Mouse (Mus musculus): Measurements from ENCODE around the gene Taf7l.

Taf7l gene

DNA sequence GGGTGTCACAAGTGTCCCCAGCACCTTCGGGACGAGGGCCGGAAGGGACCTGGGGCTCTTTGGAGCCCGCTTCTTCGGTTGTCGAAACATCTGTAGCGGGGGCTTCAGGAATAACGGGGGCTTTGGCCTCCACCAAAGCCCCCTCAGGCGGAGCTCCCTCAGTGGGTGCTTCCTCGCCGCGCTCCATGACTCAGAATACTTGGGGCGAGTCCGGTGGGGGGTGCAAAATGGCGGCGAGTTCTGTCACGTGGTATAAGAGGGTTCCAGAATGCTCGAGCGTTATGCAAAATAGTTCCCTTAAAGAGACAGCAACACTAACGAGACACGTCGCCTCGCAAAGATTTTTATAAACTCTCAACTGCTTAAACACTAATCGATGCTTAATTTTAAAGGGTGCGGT, at the start of gene Taf7l:
Taf7l (minus strand) TSS at position 201 of the 400 bp plus-strand sequence.
- DNase-seq (ENCODE audit: low read depth, low spot score): no peak

DNA sequence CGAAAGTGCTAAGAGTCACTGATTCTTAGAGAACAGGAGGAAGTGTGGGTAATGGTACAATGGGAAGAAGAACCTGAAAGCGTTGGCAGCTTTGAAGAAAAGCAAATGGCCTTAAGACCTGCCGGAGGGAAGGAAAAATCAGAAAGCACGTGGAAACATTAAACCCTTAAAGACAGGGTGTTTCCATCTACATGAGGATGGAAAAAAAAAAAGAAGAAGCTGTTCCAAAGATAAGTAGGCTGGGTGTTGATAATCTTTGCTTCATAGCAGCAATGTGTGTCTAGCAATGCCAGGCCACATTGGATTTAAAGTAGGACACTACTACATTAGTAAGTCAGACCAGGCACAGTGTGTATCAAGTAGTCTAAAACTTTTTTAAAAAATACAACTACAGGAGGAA, 49.0 kb upstream of the Taf7l start:
- DNase-seq (ENCODE audit: low read depth, low spot score): no peak

DNA sequence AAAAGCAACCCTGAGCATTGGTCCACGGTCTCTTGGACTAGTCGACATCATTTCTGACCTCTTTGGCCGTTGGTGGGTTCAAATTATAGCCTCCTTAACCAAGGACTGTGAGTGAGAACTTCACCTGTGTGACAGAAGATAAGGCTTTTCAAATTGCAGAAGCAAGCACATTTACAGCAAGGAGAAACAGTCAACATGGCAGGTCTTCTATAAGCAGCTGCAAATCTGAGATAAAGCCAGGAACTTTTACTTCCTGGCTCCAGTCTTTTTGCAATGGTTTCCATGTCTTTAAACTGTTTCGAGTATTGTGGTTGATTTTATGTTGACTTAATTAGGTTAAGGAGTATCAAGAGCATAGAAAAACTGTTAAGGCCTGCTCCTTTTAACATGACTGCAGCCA, 47.5 kb upstream of the Taf7l start:
- DNase-seq (ENCODE audit: low read depth, low spot score): no peak

DNA sequence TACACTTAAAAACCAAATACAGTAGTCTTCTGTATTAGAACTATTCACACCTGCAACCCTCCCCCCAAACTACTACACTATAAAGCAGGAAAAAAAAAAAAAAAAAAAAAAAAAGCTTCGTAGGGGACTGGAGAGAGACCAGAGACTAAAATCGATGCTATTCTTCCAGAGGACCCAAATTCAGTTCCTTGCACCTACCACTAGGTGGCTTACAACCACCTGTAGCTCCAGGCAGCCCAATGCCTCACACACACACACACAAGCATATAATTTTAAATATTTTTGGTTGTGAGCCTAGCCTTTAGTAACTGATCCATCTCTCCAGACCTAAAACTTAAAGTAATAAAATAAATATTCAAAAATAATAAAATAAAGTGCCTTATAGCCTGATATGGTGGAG, 33.2 kb upstream of the Taf7l start:
- DNase-seq (ENCODE audit: low read depth, low spot score): no peak

DNA sequence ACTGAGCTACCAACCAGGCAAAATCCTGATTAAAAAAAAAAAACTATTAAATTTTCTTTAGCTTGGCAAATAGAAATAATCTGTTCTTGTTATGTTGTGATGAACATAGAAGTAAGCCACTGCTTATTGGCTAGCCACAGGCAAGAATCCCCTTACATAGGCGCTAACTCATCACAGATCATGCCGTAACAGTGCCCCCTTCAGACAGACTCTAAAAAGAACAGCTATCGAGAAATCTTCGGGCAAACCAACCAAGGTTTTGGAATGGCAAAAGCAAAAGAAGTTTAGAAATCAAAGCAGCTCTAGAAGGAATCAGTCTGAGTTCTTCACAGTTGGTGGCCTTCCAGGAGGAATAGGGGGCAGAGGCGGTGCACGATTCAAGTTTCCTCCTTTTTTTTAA, 31.7 kb upstream of the Taf7l start:
- DNase-seq (ENCODE audit: low read depth, low spot score): no peak

DNA sequence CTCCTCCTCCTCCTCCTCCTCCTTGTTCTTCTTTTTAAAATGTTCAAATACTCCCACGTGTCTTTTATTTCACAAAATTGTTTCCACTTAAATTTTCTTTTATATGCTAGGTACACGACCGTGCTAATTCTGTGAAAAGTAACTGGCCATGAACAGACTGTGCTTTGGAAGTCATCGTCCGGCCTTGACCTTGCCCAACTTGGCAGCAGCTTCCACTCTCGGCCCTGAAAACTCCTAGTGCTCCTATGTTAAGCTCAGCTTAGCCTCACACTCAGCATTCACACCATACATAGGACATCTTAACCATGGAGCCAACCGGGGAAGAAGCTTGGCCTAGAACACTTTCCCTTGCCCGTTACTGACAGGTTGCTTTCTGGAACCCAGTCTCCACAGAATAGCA, 24.4 kb upstream of the Taf7l start:
- no peak for DNase-seq (ENCODE audit: low read depth, low spot score)

DNA sequence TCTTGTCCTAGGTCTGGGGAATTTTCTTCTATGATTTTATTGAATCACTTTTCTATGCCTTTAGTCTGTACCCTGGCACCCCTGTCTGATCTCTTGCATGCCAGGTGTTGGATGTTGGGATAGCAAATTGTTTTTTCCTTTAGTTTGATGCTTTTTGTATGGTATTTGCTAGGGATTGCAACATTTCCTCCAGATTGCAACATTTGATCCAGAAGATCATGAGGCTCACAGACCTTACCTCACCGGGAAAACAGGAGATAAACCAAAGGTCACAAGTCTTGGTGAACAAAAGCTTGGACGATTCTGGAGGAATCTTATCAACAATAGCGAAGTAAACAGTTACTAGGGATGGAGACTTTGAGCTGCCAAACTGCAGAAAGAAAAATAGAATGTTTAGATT, 5.4 kb upstream of the Taf7l start:
- no peak for DNase-seq (ENCODE audit: low read depth, low spot score)

DNA sequence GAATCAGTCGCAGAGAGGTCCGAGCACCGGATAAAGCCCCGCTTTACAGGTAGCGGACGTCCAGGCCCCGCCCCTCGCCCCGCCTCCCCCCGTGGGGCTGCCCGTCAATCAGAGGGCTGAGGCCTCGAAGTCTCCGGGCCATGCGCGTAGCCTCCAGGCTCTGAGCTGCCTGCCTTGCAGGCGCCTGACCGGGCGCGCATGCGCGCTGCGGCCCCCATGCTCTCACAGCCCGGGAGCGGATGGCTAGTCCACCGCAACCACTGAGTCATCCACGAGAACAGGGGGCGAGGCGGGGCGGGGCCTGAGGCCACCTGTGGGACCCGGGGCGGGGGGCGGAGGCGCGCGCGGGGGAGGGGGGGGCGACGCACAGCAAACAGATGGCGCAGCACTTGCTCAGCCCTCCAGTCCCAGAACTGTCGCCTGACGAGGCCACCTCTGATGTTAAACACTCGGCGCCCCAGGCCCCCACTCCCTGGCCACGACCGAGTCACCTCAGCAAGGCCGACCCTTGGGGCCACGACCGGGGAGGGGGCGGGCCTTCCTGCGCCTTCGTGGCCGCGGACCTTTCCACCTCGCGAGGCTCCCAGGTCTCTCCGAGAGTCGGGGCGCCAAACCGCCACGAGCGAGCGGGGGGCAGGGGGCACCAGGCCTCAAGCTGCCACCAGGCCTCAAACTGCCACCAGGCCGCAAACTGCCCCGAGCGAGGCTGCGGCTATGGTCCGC, 1.1 kb downstream of the Taf7l start:
- no peak for DNase-seq (ENCODE audit: low read depth, low spot score)

DNA sequence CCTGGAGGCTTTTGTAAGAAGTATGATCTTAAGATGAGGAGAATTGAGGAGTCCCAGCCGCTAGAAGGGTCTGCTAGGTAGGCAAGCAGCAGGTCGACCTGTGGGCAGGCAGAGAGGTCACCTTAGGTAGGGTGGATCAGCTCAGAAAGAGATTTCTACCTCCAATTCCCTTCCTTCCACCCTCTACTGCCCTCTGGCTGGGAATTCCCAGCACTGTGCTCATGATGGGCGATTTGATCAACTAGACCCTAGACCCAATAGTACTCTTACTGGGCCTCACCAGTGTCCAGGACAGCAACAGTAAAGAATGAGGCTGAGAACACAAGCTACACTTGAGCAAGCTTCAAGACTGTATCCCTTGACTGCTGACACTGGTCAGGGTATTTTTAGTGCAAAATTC, 49.0 kb downstream of the Taf7l start:
- DNase-seq (ENCODE audit: low read depth, low spot score): no peak

DNA sequence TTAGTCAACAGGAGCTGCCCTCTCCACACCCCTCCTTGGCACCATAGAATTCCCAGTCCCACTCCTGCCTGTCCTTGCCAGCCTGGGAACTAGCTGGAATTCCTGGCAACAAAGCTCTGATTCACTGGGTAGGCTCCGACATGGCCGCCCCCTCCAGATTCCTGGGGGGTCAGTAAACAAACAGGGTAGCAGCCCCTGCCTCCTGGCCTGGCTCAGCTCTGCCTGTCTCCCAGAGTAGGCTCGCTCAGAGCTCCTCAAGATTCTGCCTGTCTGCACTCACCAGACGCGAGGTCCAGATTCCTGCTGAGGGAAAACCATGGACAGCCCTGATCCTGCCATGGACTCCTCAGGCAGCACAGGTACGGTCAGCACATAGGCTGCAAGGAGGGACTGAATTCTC, 49.5 kb downstream of the Taf7l start:
- DNase-seq (ENCODE audit: low read depth, low spot score): no peak

DNA sequence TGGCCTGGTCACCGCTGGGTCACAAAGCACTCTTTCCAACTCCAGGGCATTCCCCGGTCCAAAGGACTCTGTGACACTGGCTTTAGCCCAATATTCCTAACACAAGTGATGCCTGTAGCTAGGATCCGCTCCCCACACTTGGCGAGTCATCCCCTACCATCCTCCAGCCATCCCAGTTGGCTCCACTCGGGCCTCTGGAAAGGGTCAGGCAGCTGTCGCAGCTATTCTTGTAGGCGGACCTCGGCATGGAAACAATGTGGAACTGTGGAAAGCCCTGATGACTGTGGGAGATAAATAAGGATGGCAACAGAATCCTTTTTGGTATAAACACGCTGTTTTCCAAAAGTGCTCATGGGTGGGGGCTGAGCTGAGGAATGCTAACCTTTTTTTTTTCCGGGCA, 50.5 kb downstream of the Taf7l start:
- DNase-seq (ENCODE audit: low read depth, low spot score): no peak

DNA sequence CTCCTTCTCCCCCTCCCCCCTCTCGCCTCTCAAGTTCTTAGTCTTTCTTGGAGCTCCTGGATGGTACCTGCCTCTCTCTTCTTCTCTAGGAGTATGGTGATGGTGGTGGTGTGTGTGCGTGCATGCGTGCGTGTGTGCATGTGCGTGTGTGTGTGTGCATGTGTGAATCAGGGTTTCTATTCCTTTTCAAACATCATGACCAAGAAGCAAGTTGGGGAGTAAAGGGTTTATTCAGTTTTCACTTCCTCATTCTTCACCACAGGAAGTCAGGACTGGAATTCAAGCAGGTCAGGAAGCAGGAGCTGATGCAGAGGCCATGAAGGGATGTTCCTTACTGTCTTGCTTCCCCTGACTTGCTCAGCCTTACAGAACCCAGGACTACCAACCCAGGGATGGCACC, 52.0 kb downstream of the Taf7l start:
- DNase-seq (ENCODE audit: low read depth, low spot score): no peak

DNA sequence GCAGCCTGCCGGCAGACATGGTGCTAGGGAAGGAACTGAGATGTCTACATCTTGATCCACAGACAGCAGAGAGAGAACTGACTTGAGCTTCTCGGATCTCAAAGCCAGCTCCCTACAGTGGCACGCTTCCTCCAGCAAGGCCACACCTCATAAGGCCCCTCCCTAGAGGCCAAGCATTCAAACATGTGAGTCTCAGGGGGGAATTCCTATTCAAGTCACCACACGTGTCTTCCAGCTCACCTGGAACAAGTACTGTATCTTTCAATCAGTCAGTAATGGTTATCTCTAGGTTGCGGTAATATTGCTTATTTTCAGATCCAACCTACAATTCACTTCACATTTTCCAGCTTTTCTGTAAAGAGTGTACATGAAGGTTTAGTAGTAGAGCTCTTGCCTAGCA, 56.2 kb downstream of the Taf7l start:
- DNase-seq (ENCODE audit: low read depth, low spot score): no peak

DNA sequence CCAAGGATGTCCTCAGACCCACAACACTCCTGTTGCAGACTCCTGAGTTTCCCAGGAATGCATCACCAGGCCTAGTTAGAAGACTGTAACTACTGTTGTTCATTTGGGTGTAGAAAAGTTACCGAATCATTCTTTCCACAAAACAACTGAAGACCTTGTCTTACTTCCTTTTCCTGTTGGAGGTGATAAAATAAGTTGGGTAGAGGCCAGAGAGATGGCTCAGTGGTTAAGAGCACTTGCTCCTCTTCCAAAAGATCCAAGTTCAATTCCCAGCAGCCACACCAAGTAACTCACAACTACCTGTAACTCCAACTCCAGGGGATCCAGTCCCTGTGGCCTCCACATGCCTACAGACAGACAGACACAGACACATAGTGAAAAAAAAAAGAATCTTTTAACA, 64.2 kb downstream of the Taf7l start:
- no peak for DNase-seq (ENCODE audit: low read depth, low spot score)
